Mouse (Mus musculus) 3134 (cell line): ENCODE measurements around the gene Vps8.
"Not testable (repeated sequence)": the region's sequence is repeated elsewhere in the genome, so short reads cannot be mapped to it uniquely, and the experiment has no call there.

Experiments used
- DNase-seq: peaks from one replicate; pipeline ENCODE4 v3.0.0-alpha.2; 2011; ENCODE audit warnings: low spot score; ENCODE audit not compliant: insufficient read length; ENCODE audit errors: extremely low read depth

Gene Vps8

GRCm38 (mm10) chr16:21653151-21653550 is 230.2 kb downstream of the Vps8 start:
- DNase-seq, result no peak

GRCm38 (mm10) chr16:21654384-21654783 is 231.5 kb downstream of the Vps8 start:
- DNase-seq, result no peak

- no peak for DNase-seq
Measured at GRCm38 (mm10) chr16:21655291-21655690, 232.4 kb downstream of the Vps8 start.

GRCm38 (mm10) chr16:21655961-21656360 is 233.0 kb downstream of the Vps8 start:
- DNase-seq, result no peak

GRCm38 (mm10) chr16:21664633-21665363 is 241.9 kb downstream of the Vps8 start:
- no peak for DNase-seq

- no peak for DNase-seq
Measured at GRCm38 (mm10) chr16:21665423-21665986, 242.6 kb downstream of the Vps8 start.

- no peak for DNase-seq
Measured at GRCm38 (mm10) chr16:21671878-21672277, 249.0 kb downstream of the Vps8 start.

- DNase-seq, result not testable (repeated sequence)
Measured at GRCm38 (mm10) chr16:21673046-21673445, 250.1 kb downstream of the Vps8 start.

- DNase-seq, result not testable (repeated sequence)
Measured at GRCm38 (mm10) chr16:21673651-21674050, 250.7 kb downstream of the Vps8 start.

- no peak for DNase-seq
Measured at GRCm38 (mm10) chr16:21676791-21677190, 253.9 kb downstream of the Vps8 start.

GRCm38 (mm10) chr16:21687406-21687805 is 264.5 kb downstream of the Vps8 start:
- DNase-seq, result no peak

- DNase-seq, result no peak
Measured at GRCm38 (mm10) chr16:21689141-21689540, 266.2 kb downstream of the Vps8 start.

- DNase-seq, result no peak
Measured at GRCm38 (mm10) chr16:21690216-21690755, 267.4 kb downstream of the Vps8 start.

GRCm38 (mm10) chr16:21693981-21694462 is 271.1 kb downstream of the Vps8 start:
- peak; percentile 80 for DNase-seq
